Mouse (Mus musculus) gastrocnemius, adult 2 months (tissue): Measurements from ENCODE around the gene Ggt7. TPM values are rescaled to one million over a fixed set of nuclear protein-coding genes. Genes with fewer than 3 reads are reported as not detected.
"Not testable (repeated sequence)": the region's sequence is repeated elsewhere in the genome, so short reads cannot be mapped to it uniquely, and the experiment has no call there.

Experiments
- DNase-seq: peaks from one replicate; pipeline ENCODE4 v3.0.0; 2022
- H3K27ac ChIP-seq: fragments of 200-600 bp; 2 replicates; pipeline ENCODE4 v1.8.1; 2022; ENCODE audit warnings: mild to moderate bottlenecking
- H3K4me3 ChIP-seq: fragments of 200-600 bp; 2 replicates; pipeline ENCODE4 v1.8.1; 2022; ENCODE audit warnings: mild to moderate bottlenecking, moderate library complexity
- CTCF ChIP-seq: fragments of 200-600 bp; IDR thresholded peaks from 2 replicates; pipeline ENCODE4 v1.8.1; 2022; ENCODE audit warnings: antibody characterized with exemption, mild to moderate bottlenecking, moderate library complexity
- intact Hi-C: fragments of 180-260 bp; cut with DNase I; formaldehyde crosslinking; loops from one replicate; pipeline ENCODE4 v1.15.1; 2025
- long read RNA-seq, 2 experiments: library from polyadenylated mRNA; stranded (forward); transcript quantifications; one replicate each; pipeline ENCODE4 v2.0.0; 2021
- total RNA-seq, 2 experiments: library from RNA; stranded (reverse); gene quantifications; 2 replicates each; pipeline ENCODE4 v1.2.3; 2021

The Ggt7 gene
- total RNA-seq: under 1 TPM; 0.53 to 0.71 TPM
- long read RNA-seq, experiment 1, partial matches to known transcripts: 0 of 1 reads
- long read RNA-seq, experiment 1, other reads (novel, unspliced or antisense): 0 of 1 reads
- long read RNA-seq, experiment 2, partial matches to known transcripts: 0 of 1 reads
- long read RNA-seq, experiment 2, other reads (novel, unspliced or antisense): 0 of 1 reads

DNA sequence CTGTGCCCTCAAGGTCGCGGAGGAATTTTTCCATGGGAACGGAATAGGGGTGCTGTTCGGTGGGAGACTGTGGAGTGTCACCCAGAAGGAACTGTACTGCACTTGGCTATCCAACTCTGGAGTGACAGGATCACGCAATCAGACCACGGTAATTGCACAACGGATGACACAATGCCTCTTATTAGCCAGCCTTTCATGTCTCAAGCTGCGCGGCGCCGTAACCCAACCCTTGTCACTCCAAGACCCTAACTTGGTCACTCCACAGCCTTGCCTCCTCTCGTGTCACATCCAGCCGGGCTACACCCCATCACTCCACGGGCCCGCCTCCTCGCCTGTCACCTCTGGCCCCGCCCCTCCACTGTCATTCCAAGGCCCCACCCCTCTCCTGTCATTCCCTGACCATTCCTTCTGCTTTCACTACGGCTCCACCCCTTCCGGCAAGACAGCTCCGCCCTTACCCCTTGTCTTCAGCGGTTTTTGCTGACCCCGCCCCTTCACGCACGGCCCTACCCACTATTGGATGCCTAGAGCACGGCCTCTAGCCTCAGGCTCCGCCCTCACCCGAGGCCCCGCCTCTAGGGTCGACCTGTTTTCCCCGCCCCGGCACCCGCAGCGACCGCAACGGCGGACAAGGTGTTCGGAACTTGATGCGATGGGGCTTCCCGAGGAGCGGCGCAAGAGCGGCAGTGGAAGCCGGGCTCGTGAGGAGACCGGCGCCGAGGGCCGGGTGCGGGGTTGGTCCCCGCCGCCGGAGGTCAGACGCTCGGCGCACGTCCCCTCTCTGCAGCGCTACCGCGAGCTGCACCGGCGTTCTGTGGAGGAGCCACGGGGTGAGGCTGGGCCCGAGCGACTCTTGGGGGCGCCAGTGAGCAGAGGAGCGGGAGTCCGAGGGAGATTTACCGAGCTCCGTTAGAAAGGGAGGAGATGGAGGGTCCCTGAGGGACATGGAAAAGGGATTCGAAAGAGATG lies at the start of gene Ggt7, which contains the start of gene Acss2:
Ggt7 (minus strand) TSS at position 783 of the 969 bp plus-strand sequence.
Acss2 (plus strand) TSS at position 494 of the 969 bp plus-strand sequence.
- DNase-seq: peak; percentile 100
- intact Hi-C loops: loop anchor here (2.0 kb wide), 1 partner anchor 17 kb away; no protein-coding TSS in a partner anchor
- H3K27ac ChIP-seq: peak within 1 kb of the TSS; percentile 97
- peak; percentile 93 for TF ChIP-seq CTCF
- H3K4me3 ChIP-seq: peak within 1 kb of the TSS; percentile 86

DNA sequence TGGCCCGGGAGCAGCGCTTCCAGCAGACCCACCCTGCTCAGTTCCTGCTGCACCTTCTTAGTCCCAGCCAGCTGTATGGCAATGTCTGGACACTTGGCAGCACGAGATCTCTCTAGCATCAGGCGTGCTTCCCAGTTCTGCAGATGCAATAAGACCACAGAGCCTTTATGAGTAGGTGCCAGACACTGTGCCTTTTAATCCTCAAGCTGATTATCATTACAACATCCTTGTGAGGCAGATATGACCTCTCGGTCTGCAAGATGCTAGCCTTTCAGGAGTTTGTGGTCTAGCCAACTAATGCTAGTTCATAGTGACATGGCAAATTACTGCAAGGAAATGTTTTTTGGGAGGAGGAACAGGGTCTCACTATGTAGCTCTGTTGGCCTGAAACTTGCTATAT lies 49.7 kb upstream of the Ggt7 start:
- intact Hi-C loops: no loop called here
- H3K4me3 ChIP-seq: no peak overlapping the region
- TF ChIP-seq CTCF: no peak

DNA sequence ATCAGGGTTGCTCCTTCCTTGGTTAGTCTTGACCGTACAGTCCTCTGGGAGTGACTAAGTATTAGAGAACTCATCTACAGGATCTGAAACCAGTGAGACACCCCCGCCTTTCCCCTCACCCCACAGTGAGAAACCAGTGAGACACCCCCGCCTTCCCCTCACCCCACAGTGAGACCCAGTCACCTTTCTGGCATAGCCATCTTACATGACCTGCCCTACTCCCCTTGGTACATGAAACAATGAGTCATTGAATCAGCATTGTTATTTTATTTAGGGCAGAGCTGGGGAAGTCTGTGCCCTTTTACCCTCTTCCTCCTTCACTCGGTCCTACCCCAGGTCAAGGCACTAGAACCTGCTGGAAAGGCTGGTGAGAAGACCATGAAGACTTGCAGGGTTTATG lies 44.9 kb upstream of the Ggt7 start:
- intact Hi-C loops: no loop called here
- DNase-seq: no peak
- no peak for TF ChIP-seq CTCF
- Histone ChIP-seq H3K4me3 (no peak overlapping the region), H3K27ac (no peak overlapping the region)

More for the DNA sequence above, 49.7 kb upstream of the Ggt7 start:
- H3K27ac ChIP-seq: no peak overlapping the region
- DNase-seq: no peak

DNA sequence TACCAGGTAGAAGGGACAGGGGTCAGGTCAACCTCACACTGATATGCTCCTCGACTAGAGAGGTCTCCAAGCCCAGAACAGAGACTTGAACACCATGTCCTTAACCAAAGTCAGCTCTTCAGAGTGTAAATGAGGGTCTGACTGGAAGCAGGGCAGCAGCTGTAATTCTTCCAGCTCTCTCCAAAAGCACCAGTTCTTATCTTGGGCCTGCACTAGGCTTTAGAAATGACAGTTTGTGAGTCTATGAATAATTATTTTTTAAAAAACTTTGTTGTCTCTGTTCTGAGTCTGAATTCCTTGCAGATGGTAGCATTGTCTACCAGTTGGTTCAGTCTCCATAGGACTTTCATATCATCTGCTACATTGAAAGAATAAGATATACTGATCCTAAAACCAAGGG lies 44.2 kb upstream of the Ggt7 start:
- no peak for TF ChIP-seq CTCF
- Histone ChIP-seq H3K4me3 (no peak overlapping the region), H3K27ac (no peak overlapping the region)
- no peak for DNase-seq
- intact Hi-C loops: no loop called here

DNA sequence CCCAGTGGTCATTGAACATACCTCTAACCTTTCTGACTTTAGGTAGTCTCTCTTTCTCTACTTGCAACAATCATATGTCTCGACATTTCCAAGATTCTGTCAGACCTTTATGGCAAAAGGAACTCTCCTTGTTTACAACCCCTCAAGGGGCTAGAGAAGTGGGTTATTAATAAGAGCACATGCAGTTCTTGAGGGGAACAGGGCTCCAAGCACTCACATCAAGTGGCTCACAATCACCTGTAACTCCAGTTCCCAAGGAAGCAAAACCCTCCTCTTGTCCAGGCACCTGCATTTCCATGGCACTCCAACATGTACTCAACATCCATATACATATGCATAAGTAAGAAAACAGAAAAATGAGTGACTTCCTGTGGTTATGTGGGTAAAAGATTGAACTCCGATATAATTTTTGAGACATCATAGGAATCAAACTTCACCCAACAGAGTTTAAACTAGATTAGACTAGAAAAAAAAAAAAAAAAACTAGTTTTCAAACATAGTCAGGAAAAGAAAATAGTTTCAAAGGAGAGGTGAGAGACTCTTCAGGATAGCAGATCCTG lies 36.5 kb upstream of the Ggt7 start:
- no peak for TF ChIP-seq CTCF
- intact Hi-C loops: no loop called here
- Histone ChIP-seq H3K4me3 (no peak overlapping the region), H3K27ac (no peak overlapping the region)
- no peak for DNase-seq

DNA sequence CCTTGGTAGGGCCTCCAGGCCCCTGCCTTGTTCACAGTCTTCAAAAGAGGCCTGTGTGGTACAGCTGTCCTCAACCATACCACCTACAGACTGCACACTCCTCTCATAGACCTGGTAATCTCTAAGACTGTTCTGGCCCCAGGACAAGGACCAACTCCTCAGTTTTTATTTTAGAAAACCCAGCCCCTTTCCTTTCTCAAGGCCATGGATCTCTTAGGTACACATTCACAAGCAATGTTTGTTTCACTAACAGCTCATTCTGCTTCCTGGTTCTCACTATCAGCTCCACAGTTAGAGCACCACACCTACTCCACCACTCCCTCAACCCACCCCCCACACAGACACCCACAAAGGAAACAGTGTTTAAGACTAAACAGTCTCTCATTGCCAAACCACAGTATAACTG lies 34.9 kb upstream of the Ggt7 start:
- no peak for DNase-seq
- Histone ChIP-seq H3K4me3 (no peak overlapping the region), H3K27ac (no peak overlapping the region)
- intact Hi-C loops: no loop called here
- no peak for TF ChIP-seq CTCF

DNA sequence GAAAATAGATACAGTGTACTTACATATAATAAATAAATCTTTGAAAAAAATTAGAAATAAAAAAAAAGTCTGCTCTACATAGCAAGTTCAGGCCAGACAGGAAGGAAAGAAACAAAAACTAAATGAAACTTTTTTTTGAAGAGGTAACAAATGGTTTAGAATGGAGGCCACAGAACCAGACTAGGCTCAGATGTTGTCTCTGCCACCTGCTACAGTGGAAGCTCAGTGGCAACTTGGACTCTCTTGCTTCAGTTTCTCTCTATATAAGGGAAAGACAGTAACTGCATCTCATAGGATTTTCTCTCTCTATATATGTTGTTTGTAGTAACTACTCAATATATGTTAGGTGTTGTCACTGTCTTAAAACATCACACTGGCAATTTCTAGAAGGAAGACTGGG lies 34.3 kb upstream of the Ggt7 start:
- no peak overlapping the region for H3K4me3 ChIP-seq
- H3K27ac ChIP-seq: no peak overlapping the region
- no peak for DNase-seq
- intact Hi-C loops: no loop called here
- no peak for TF ChIP-seq CTCF

DNA sequence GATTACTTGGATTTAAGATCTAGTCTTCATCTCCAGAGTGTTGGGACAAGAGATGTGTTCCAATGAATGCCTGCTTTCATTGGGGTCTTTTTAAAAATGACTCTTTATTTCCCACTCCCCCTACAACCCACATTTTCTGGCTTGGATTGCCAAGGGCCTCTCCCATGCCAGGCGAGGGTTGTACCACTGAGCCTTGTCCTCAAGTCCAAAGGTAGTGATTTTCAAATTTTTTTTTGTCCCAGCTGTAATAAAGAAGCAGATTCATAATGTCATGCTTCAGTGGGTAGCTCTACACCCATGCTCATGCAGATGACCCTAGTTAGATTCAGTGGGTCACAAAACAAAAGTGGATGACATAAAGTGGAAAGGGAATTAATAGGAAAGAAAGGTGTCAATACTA lies 28.9 kb upstream of the Ggt7 start:
- no peak for DNase-seq
- no peak for TF ChIP-seq CTCF
- intact Hi-C loops: no loop called here
- no peak overlapping the region for H3K27ac ChIP-seq
- H3K4me3 ChIP-seq: no peak overlapping the region

DNA sequence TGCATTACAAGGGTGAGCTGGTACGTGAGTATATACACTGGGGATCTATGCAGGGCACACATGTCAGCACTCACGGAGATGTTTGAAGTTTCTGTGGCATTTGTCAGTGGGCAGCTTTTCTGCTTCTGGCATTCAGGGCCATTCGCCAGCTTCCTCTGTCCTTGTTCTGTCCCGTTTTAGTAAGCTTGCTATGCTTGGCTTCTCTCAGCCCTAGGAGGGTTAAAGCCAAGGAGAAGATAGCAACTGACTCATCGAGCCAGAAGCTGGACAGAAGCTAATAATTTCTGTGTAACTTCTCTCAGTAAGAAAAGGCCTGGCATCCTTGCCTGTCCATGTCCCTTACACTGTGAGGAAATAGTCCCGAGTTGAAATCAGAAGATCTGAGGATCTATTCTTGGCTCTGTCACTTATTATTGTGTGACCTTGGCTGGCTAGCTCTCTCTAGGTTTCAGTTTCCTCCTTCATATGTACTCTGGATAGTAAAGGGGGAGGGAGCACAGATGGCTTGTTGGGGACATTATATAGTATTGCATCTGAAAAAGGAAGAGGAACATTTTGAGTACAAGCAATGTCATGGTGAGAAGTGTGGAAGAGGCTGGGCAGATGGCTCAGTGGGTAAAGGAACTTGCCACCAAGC lies 22.9 kb upstream of the Ggt7 start:
- Histone ChIP-seq H3K4me3 (peak overlapping the region; percentile 52), H3K27ac (peak overlapping the region; percentile 89)
- DNase-seq: peak; percentile 69
- no peak for TF ChIP-seq CTCF
- intact Hi-C loops: no loop called here

DNA sequence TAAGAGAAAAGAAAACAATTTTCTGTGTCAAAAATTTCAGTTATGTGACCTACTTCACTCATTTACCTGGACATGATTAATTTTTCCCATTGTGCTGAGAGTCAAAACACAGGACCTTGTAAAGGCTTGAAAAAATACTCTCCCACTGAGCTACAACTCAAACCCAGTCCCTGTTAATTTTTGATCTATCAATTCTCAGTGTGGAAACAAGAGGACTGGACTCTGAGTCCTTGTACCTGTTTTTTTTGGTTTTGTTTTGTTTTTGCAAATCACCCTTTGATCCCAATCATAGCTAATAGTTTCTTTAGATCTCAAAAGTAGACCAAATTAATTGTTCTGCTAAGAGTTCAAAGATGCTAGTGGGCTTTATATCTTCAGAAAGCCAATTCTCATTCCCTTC lies 21.7 kb upstream of the Ggt7 start:
- intact Hi-C loops: no loop called here
- no peak for TF ChIP-seq CTCF
- Histone ChIP-seq H3K27ac (peak overlapping the region; percentile 89), H3K4me3 (no peak overlapping the region)
- no peak for DNase-seq

DNA sequence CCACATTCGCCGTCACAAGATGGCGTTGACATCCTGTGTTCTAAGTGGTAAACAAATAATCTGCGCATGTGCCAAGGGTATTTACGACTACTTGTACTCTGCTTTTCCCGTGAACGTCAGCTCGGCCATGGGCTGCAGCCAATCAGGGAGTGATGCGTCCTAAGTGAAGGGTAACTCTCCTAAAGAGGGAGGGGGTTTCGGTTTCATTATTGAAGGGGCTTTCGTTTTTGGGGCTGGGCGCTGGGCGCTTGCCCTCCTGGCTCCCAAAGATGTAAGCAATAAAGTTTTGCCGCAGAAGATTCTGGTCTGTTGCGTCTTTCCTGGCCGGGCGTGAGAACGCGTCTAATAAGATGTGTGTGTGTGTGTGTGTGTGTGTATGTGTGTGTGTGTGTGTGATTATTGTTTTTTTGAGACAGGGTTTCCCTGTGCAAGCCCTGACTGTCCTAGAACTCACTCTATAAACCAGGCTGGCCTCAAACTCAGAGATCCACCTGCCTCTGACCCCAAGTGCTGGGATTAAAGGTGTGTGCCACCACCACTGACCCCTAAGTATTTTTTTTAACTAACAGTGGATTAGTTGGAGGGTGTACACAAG lies 20.5 kb upstream of the Ggt7 start:
- H3K27ac ChIP-seq: peak overlapping the region; percentile 54; the same call in 1 of the 2 replicates
- H3K4me3 ChIP-seq, DNase-seq, intact Hi-C loops: not testable (repeated sequence)

DNA sequence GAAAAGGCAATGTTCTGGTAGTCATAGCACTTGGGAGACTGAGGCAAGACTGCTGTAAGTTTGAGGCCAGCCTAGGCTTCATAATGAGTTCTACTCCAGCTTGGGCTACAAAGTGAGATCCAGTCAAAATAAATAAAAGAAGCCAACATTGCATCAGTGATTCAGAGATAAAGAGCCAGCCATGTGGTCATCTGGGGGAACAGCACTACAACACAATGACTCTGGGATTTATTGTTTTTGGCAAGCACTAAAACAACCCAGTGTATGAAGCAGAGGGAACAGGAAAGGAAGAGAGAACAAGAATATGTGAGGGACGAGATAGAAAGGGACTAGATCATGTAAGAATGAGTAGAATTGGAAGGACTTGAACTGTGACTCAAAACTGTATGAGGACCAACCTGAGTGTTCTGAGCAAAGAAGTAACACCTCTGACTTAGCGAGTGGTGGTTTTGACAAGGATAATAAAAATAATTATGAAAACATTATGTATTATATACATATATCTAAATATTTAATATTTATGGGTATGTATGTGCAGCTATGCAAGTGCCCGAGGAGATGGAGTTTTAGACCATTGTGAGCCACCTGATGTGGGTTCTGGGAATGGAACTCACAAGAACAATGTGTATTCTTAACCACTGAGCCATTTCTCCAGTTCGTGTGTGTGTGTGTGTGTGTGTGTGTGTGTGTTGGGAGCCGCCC lies 19.9 kb upstream of the Ggt7 start:
- H3K4me3 ChIP-seq: no peak overlapping the region
- intact Hi-C loops: no loop called here
- no peak for TF ChIP-seq CTCF
- H3K27ac ChIP-seq: peak overlapping the region; percentile 46; the same call in 1 of the 2 replicates
- no peak for DNase-seq
